Mouse (Mus musculus) lung, postnatal 4 days (tissue): ENCODE measurements around the gene Eno4.
A peak's percentile ranks its signal among the peaks of the same experiment; 100 is the strongest.
"Not testable (repeated sequence)": the region's sequence is repeated elsewhere in the genome, so short reads cannot be mapped to it uniquely, and the experiment has no call there.

Experiments used
- DNase-seq, 2 experiments: peaks; one replicate each; pipeline ENCODE4 v3.0.0; 2021

Eno4 gene

GRCm38 (mm10) chr19:58942841-58943828 is at the start of gene Eno4, which contains the start of gene Hspa12a:
TSS of gene Eno4 (plus strand) at chr19:58943425.
TSS of gene Hspa12a (minus strand) at chr19:58943654.
- peak; percentile 95 for DNase-seq

GRCm38 (mm10) chr19:58896216-58896615 is 47.0 kb upstream of the Eno4 start:
- DNase-seq, result no peak

- DNase-seq, result not testable (repeated sequence)
These were observed 42.8 kb upstream of the Eno4 start for GRCm38 (mm10) chr19:58900471-58900870.

GRCm38 (mm10) chr19:58903079-58903898 is 39.9 kb upstream of the Eno4 start:
- DNase-seq, result no peak

GRCm38 (mm10) chr19:58903899-58904327 is 39.3 kb upstream of the Eno4 start:
- peak; percentile 86 to 88 for DNase-seq

- DNase-seq, result no peak
These were observed 36.5 kb upstream of the Eno4 start for GRCm38 (mm10) chr19:58906685-58907084.

GRCm38 (mm10) chr19:58908018-58908417 is 35.2 kb upstream of the Eno4 start:
- no peak for DNase-seq

- peak; percentile 36 to 52 for DNase-seq
These were observed 32.3 kb upstream of the Eno4 start for GRCm38 (mm10) chr19:58910941-58911368.

- peak; percentile 73 to 83 for DNase-seq
These were observed 31.8 kb upstream of the Eno4 start for GRCm38 (mm10) chr19:58911386-58911785.

- DNase-seq, result no peak
These were observed 29.9 kb upstream of the Eno4 start for GRCm38 (mm10) chr19:58913301-58913700.

- peak in 1 of 2 experiments; percentile 15 for DNase-seq
These were observed 24.6 kb upstream of the Eno4 start for GRCm38 (mm10) chr19:58918597-58918996.

- no peak for DNase-seq
These were observed 24.1 kb upstream of the Eno4 start for GRCm38 (mm10) chr19:58919148-58919547.

GRCm38 (mm10) chr19:58931081-58931800 is 12.0 kb upstream of the Eno4 start:
- no peak for DNase-seq

- DNase-seq, result no peak
These were observed 10.2 kb upstream of the Eno4 start for GRCm38 (mm10) chr19:58933062-58933461.

- no peak for DNase-seq
These were observed 2.7 kb downstream of the Eno4 start for GRCm38 (mm10) chr19:58945959-58946358.

GRCm38 (mm10) chr19:58951521-58951920 is 8.3 kb downstream of the Eno4 start:
- no peak for DNase-seq

GRCm38 (mm10) chr19:58952236-58952635 is 9.0 kb downstream of the Eno4 start:
- DNase-seq, result no peak

- no peak for DNase-seq
These were observed 11.6 kb downstream of the Eno4 start for GRCm38 (mm10) chr19:58954779-58955178.

- DNase-seq, result no peak
These were observed 19.8 kb downstream of the Eno4 start for GRCm38 (mm10) chr19:58963011-58963410.

GRCm38 (mm10) chr19:58968731-58969506 is 25.7 kb downstream of the Eno4 start:
- no peak for DNase-seq

GRCm38 (mm10) chr19:58970826-58971225 is 27.6 kb downstream of the Eno4 start:
- no peak for DNase-seq

- no peak for DNase-seq
These were observed 30.9 kb downstream of the Eno4 start for GRCm38 (mm10) chr19:58974126-58974525.
